Mouse (Mus musculus) midbrain, embryonic 15.5 days (tissue): ENCODE results near the gene Dhh. TPM values are rescaled to one million over a fixed set of nuclear protein-coding genes. Genes with fewer than 3 reads are reported as not detected.

ENCODE experiments used
- ATAC-seq: fragments of 200-750 bp; cut with Nextera tagmentation; replicated peaks from 2 replicates; pipeline ENCODE4 v1.8.0; 2017; ENCODE audit warnings: moderate TSS enrichment
- H3K27ac ChIP-seq: fragments of 300-500 bp; sonication (generic); 2 replicates; pipeline ENCODE4 v1.5.1; 2015; ENCODE audit warnings: mild to moderate bottlenecking, inconsistent platforms
- H3K27me3 ChIP-seq: fragments of 300-500 bp; sonication (generic); replicated peaks from 2 replicates; pipeline ENCODE4 v1.6.1; 2015; ENCODE audit warnings: inconsistent platforms
- H3K36me3 ChIP-seq: fragments of 300-500 bp; sonication (generic); replicated peaks from 2 replicates; pipeline ENCODE4 v1.6.1; 2015; ENCODE audit warnings: inconsistent platforms
- H3K4me1 ChIP-seq: fragments of 300-500 bp; sonication (generic); 2 replicates; pipeline ENCODE4 v1.6.1; 2015; ENCODE audit warnings: inconsistent platforms
- H3K4me2 ChIP-seq: fragments of 300-500 bp; sonication (generic); 2 replicates; pipeline ENCODE4 v1.6.1; 2015; ENCODE audit warnings: inconsistent platforms, mild to moderate bottlenecking, moderate library complexity
- H3K4me3 ChIP-seq: fragments of 300-500 bp; sonication (generic); 2 replicates; pipeline ENCODE4 v1.5.1; 2015; ENCODE audit warnings: mild to moderate bottlenecking, inconsistent platforms
- H3K9ac ChIP-seq: fragments of 300-500 bp; sonication (generic); 2 replicates; pipeline ENCODE4 v1.6.1; 2015; ENCODE audit warnings: mild to moderate bottlenecking, inconsistent platforms
- H3K9me3 ChIP-seq: fragments of 300-500 bp; sonication (generic); 2 replicates; pipeline ENCODE4 v1.6.1; 2016; ENCODE audit warnings: inconsistent platforms
- WGBS: fragments of 180-500 bp; shearing (Covaris S2); methylation state at CpG from one replicate; pipeline ENCODE4 v1.1.7; 2015; ENCODE audit warnings: mixed read lengths; 5-methylcytosine and 5-hydroxymethylcytosine counted together
- polyA plus RNA-seq: library from polyadenylated mRNA; unstranded; fragments of >200 nt; fragmentation: Nextera tagmentation; extraction: Ambion mirVana; gene quantifications from 2 replicates; pipeline ENCODE4 v1.2.1, GENCODE M21; 2015

The Dhh gene
- polyA plus RNA-seq, 1 experiment from 2014 or later: 0.35 TPM

DNA sequence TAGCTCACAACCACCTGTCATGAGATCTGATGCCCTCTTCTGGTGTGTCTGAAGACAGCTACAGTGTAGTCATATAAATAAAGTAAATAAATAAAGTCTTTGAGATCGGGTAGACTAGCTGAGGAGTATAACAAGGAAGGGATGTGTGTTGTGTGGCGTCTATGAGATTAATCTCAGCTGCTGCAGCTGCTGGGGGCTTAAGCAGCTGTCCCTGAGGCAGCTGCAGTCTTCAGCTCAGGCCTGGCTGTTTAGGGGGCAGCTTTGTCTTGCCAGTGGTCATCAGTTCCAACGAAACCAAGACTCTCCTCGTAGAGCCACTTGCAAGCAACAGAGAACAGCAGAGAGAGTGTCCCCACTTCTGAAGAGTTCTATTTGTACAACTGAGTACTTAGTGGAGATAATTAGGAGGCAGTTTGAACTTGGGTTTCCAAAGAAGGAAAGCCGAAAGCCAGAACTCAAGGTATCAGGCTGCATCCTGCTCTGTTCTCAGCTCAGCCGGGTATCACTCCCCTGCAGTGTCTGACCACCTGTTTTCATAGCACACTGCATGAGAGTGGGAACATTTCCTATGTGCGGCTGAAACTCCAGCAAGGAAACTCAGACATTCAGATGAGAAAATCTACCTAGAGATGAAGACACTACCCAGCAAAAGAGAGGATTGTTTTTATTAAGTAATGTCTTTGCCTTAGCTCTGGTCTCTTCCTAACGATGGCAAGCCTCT is 11.5 kb downstream of the Dhh start:
- H3K4me3 ChIP-seq: no peak overlapping the region
- WGBS: 67% methylated on average over 8 of the region's 8 CpGs
- no peaks in the 10 kb centered on the region for H3K9me3 ChIP-seq
- H3K36me3 ChIP-seq: no peaks in the 10 kb centered on the region
- no peak overlapping the region for H3K4me2 ChIP-seq
- H3K27ac ChIP-seq: no peak overlapping the region
- peaks cover 8% of the 10 kb centered on the region for H3K27me3 ChIP-seq
- no peak overlapping the region for H3K9ac ChIP-seq
- no peaks in the 10 kb centered on the region; the same call in 1 of the 2 replicates for H3K4me1 ChIP-seq
- no peak for ATAC-seq

DNA sequence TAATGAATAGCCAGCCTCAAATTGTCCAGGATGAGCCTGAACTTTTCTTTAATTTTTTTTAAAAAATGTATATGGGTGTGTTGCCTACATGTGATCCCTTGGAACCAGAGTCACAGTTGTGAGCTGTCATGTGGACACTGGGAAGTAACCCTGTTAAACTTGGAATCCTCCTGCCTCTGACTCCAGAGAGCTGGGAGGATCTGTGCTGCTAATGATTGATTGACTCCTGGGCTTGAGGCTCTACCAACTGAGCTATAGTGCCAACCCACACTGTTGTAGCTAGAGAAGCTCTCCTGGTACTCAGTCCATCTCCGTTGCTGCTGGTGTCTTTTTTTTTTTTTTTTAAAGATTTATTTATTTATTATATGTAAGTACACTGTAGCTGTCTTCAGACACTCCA is 14.2 kb downstream of the Dhh start:
- WGBS: 67% methylated on average over 1 of the region's 1 CpGs
- Histone ChIP-seq H3K4me1 (peaks cover 17% of the 10 kb centered on the region), H3K4me3 (no peak overlapping the region), H3K9ac (no peak overlapping the region), H3K27me3 (no peaks in the 10 kb centered on the region), H3K4me2 (no peak overlapping the region), H3K9me3 (no peaks in the 10 kb centered on the region), H3K27ac (no peak overlapping the region), H3K36me3 (no peaks in the 10 kb centered on the region)
- ATAC-seq: no peak

DNA sequence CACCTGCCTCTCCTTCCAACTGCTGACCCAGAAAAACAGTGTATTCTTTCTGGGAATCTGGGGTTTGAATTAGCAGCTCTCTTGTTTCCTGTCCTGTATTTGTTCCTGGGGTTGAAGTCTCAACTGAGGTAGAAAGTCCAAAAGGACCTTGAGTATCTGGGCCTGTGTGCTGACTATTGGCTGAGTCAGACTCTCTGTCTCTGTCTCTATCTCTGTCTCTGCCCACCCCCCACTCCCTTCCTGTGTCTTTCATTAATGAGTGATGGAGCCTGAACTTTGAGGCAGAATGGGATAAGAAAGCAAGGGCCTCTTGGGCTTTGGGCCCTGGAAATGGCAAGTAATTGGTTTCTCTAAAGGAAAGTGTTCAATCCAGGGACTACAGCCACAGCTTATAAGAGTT is 14.7 kb downstream of the Dhh start:
- no peak overlapping the region for H3K9ac ChIP-seq
- no peak overlapping the region for H3K27ac ChIP-seq
- ATAC-seq: no peak
- no peaks in the 10 kb centered on the region for H3K9me3 ChIP-seq
- no peaks in the 10 kb centered on the region for H3K27me3 ChIP-seq
- peaks cover 20% of the 10 kb centered on the region for H3K4me1 ChIP-seq
- H3K36me3 ChIP-seq: no peaks in the 10 kb centered on the region
- H3K4me2 ChIP-seq: no peak overlapping the region
- H3K4me3 ChIP-seq: no peak overlapping the region

DNA sequence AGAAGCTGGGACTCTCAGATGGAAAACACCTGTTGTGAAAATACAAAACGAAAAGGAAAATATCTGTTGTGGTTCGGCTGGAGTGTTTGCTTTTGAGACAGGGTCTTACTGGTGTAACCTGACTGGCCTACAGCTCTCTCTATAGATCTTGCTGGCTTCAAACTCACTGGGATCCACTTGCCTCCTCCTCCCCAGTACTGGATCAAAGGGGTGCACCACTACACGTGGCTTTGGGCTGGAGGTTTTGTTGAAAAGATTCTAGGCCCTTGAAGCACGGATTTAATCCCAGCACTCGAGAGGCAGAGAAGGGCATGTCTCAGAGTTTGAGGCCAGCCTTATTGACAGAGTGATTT is 16.7 kb downstream of the Dhh start:
- Histone ChIP-seq H3K36me3 (no peaks in the 10 kb centered on the region), H3K4me2 (peak overlapping the region; percentile 87), H3K27ac (peak overlapping the region; percentile 88), H3K4me3 (peak overlapping the region; percentile 84), H3K4me1 (peaks cover 23% of the 10 kb centered on the region), H3K9ac (peak overlapping the region; percentile 11; the same call in 1 of the 2 replicates), H3K27me3 (no peaks in the 10 kb centered on the region), H3K9me3 (no peaks in the 10 kb centered on the region)
- 3% methylated on average over 5 of the region's 5 CpGs for WGBS
- ATAC-seq: peak; percentile 51

DNA sequence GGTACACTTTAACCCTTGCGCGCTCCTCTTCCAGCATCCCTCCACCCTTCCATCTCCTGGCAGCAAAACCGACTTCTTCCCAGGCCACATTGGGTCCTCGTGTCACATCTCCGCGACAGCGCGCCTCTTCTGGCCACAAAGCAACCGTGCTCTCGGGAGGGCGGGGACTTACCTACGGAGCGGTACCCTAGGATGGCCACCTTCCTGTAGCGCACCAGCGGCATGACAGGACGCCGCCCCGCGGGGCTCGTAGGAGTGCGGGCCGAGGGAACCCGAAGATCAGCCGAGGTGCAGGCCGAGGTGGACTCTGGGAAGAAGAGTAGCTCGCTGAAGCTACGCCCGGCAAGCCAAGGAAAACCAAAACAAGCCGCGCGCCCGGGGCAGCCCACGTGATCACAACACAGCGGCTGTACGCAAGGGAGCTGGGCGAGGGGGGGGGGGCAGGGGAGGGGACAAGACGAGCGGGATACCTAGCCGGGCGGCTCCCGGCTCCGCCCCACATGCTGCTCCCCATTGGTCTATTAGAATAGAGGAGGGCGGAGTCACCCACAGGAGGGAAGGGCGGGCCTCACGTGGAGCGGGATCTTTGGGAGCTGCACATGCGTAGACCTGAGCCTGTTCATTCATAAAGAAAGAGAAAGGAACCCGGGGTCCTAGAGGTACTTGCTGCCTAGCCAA is 17.2 kb downstream of the Dhh start:
- Histone ChIP-seq H3K9ac (peak overlapping the region; percentile 77), H3K4me2 (peak overlapping the region; percentile 87), H3K27ac (peak overlapping the region; percentile 88), H3K36me3 (no peaks in the 10 kb centered on the region), H3K27me3 (no peaks in the 10 kb centered on the region), H3K9me3 (no peaks in the 10 kb centered on the region), H3K4me1 (peaks cover 23% of the 10 kb centered on the region), H3K4me3 (peak overlapping the region; percentile 84)
- WGBS: under 1% methylated on average over 48 of the region's 48 CpGs
- peak; percentile 96 for ATAC-seq

DNA sequence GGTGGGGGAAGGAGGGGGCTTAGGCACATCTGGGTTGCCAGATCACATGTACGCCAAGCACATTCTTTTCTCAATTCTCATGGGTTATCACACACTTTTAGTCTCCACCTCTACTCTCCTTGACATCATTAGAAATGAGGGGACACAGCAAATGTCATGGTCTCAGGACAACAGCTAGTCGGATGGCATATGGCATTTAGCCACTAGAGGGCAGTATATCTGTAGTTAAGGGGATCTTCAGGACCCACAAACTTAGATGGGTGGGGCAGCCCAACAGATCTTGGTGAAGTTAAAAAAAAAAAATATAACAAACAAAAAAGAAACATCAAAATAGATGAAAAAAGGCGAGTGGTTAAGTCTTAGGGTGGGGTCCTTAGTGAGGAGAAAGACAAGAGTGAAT is 21.0 kb downstream of the Dhh start:
- Histone ChIP-seq H3K27me3 (no peaks in the 10 kb centered on the region), H3K4me1 (peaks cover 34% of the 10 kb centered on the region), H3K36me3 (no peaks in the 10 kb centered on the region), H3K4me2 (no peak overlapping the region), H3K4me3 (no peak overlapping the region), H3K27ac (no peak overlapping the region), H3K9ac (no peak overlapping the region), H3K9me3 (no peaks in the 10 kb centered on the region)
- WGBS: 18% methylated on average over 3 of the region's 3 CpGs
- ATAC-seq: no peak

DNA sequence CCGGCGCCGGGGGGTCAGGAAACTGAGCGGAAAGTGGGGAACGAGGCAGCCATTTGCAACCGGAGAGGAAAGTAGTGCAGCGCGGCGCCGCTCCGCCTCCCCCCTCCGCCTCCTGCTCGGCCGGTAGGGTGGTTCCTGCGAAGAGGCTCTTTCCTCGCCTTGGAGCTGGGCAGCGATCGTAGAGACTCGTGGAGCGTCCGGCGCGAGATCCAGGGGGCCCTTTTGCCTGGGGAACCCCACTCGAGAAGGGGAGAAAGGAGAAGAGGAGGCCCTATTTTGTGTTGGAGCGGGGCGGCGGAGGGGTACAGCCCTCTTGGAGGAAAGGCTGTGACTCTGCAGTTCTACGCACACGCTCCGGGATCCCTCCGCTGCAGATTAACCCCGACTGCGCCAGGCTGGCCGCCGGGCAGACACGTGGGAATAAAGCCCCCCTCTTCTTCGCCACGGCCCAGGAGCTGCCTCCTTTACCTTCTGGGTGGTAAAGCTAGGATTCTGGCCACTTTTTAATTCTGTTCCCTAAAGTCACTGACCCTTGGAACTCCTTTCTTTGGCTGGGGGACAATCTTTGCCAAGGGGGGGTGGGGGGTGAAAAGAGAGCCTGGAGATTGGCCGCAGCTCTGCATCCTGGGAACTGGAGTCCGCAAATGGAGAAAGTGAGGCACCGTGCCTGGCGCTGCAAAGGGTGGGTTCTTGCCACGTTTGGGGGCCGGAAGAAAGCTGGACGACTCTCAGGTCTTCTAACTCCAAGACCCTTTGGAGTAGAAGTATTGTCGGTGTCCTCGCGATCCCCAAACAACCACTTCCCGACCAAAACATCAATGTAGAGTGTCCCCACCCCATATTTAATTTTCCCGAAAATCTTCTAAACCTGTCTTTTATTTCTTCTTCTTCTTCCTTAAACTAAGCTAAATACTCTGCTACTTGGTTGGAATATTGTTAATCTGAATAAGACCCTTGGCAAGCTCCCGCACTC is 26.1 kb downstream of the Dhh start:
- 1% methylated on average over 50 of the region's 51 CpGs for WGBS

DNA sequence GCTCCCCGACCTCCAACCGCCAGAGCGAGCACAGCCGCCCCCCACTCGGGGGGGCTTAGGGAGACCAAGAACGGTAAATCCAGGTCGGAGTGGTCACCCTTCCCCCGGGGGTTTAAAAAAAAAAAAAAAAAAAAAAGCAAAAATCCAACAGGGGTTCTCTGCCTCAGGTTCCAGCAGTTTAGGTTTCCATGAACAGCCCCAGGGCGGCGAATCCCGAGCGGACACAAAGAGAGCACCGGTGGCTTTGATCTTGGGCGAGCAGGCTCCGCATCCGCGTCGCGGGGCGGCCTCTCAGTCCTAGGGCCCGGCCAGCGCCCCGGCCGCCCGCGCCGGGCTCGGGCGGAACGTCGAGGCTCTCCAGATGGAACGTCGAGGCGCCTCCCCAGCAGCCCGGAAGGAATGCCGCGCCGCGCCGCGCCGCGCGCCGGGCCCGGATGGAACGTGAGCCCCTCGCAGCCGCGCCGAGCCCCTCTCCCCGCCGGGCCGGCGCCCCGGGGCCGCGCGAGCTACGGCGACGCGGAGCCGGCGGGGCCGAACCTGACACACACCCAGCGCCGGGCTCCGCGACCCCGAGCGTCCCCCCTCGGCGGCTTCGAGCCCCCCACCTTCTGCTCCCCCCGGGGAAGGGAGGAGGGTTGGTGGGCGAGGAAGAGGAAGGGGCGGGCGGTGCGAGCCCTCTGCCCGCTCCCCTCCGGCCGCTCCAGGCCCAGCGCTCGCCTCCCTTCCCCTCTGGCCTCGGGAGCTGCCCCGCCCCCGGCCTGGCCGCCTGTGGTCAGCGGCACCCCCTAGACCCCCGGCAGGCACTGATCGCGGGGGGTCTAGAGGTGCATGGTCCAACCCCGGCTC is 27.0 kb downstream of the Dhh start, which contains the start of gene Kmt2d:
Gene Kmt2d (minus strand): TSS at position 135 of the 846 bp plus-strand sequence.
- Histone ChIP-seq H3K9ac (peak within 1 kb of the TSS; percentile 93), H3K27me3 (no peaks in the 10 kb centered on the region), H3K27ac (peak within 1 kb of the TSS; percentile 98), H3K4me3 (peak within 1 kb of the TSS; percentile 96), H3K4me2 (peak within 1 kb of the TSS; percentile 99), H3K9me3 (no peaks in the 10 kb centered on the region), H3K4me1 (peaks cover 53% of the 10 kb centered on the region), H3K36me3 (no peaks in the 10 kb centered on the region)
- under 1% methylated on average over 72 of the region's 94 CpGs for WGBS
- peak; percentile 58 for ATAC-seq

More for the DNA sequence above, 26.1 kb downstream of the Dhh start:
- Histone ChIP-seq H3K9ac (peak overlapping the region; percentile 93), H3K36me3 (no peaks in the 10 kb centered on the region), H3K4me1 (peaks cover 47% of the 10 kb centered on the region), H3K9me3 (no peaks in the 10 kb centered on the region), H3K4me2 (peak overlapping the region; percentile 99), H3K27ac (peak overlapping the region; percentile 98), H3K4me3 (peak overlapping the region; percentile 96), H3K27me3 (no peaks in the 10 kb centered on the region)
- ATAC-seq: peak; percentile 87

DNA sequence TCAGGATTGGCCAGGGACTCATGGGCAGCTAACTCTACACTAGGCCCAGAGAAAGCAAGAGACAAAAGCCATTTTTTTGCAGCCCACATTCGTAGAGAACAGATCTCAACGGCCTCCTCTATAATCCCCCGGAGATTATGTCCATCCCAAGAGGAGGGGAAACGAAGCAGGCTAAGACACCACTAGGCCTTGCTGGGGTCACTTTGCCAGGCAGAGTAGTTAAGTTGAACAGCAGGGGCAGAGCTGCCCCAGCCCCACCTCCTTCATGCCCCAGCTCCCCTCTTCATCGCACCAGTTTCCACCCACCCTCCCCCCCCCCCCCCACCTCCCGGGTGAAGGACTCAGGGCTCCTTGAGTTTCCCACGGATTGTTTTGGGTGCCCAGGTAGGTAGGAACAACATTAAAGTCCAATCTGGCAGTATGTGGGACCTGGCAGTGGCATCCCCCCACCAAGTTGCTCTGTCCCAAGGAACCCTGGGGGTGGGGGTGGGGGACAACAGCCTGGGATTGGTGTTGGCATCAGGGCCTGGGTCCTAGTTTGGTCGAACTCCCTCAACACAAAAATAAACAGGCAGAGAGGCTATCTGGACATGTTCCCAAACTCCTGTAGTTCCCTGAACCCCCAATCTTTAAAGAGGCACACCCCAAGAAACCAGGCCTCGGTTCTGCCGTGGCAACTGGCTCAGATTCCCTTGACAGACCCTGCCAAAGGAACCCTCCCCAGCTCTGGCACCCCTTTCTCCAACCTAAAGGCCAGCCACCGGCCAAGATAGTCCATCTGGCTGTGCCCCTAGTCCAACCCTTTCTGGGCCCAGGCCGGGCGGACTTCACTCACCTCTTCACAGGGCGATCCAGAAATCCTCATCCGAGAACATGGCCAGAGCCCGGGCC is 27.9 kb downstream of the Dhh start:
- H3K27ac ChIP-seq: peak overlapping the region; percentile 98
- H3K36me3 ChIP-seq: peaks cover 8% of the 10 kb centered on the region; the same call in 1 of the 2 replicates
- H3K4me3 ChIP-seq: peak overlapping the region; percentile 96
- WGBS: 0% methylated on average over 16 of the region's 16 CpGs
- no peaks in the 10 kb centered on the region for H3K27me3 ChIP-seq
- peaks cover 53% of the 10 kb centered on the region for H3K4me1 ChIP-seq
- H3K9me3 ChIP-seq: no peaks in the 10 kb centered on the region
- ATAC-seq: no peak
- peak overlapping the region; percentile 93 for H3K9ac ChIP-seq
- peak overlapping the region; percentile 99 for H3K4me2 ChIP-seq

DNA sequence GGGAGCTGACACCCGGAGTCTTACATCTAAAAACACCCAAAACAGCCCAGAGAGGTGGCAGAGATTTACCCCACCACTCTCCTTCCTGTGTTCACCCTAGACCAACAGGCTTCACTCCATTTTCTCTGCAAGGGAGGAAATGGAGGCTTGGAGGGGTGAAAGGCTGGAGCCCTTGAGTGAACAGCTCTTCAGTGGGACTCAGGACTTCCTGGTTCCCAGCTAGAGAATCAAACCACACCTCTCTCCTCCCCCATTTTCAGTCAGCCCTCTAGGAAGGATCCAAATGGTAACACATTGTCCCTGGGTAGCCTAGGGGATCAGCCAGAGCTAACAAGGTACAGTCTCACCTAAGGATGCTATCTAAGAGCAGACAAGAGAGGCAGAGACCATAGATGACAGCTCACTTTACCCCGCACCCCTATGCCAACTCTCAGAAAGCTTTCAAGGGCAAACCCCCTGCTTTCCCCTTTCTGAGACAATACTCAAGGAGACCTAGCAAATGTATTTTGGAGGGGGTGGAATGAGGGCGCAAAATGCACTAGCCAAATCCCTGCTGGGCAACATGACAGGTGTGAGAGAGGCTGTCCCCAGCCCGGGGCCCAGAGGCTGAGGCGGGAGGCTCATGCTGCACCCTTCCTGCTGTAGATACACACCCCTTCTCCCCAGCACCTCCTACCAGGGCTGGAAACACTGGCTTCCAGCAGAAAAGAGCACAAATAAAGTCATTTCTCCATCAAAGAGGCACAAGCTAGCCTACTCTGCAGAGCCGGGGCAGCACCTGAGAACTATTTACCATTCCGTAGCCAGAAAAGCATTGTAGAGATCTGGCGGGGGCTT is 28.8 kb downstream of the Dhh start:
- ATAC-seq: no peak
- WGBS: 10% methylated on average over 8 of the region's 8 CpGs

More for the DNA sequence above, 28.8 kb downstream of the Dhh start:
- peaks cover 53% of the 10 kb centered on the region for H3K4me1 ChIP-seq
- H3K4me2 ChIP-seq: peak overlapping the region; percentile 99
- H3K36me3 ChIP-seq: peaks cover 15% of the 10 kb centered on the region
- H3K9me3 ChIP-seq: no peaks in the 10 kb centered on the region
- peak overlapping the region; percentile 49 for H3K27ac ChIP-seq
- peak overlapping the region; percentile 93 for H3K9ac ChIP-seq
- peak overlapping the region; percentile 96 for H3K4me3 ChIP-seq
- H3K27me3 ChIP-seq: no peaks in the 10 kb centered on the region
